Mouse (Mus musculus): ENCODE results near the gene Mipol1. TPM values are rescaled to one million over a fixed set of nuclear protein-coding genes. Genes with fewer than 3 reads are reported as not detected.
A peak's percentile ranks its signal among the peaks of the same experiment; 100 is the strongest.

Mipol1 gene
- polyA plus RNA-seq, 1 experiment from 2014 or later, result 13.0 TPM

- peak overlapping the region; percentile 7; the same call in 1 of the 2 replicates for H3K4me2 ChIP-seq (replicated peaks; ENCODE audit: low read depth, low read length)
- peak; percentile 52 for ATAC-seq (ENCODE audit: low FRiP score, low TSS enrichment)
- H3K4me1 ChIP-seq (ENCODE audit: insufficient read depth, low read length), result peaks cover 10% of the 10 kb centered on the region; the same call in 1 of the 2 replicates
- no peak overlapping the region for H3K27ac ChIP-seq (ENCODE audit: low read length)
- H3K9me3 ChIP-seq (ENCODE audit: low read length), result no peaks in the 10 kb centered on the region
- peaks cover 88% of the 10 kb centered on the region for H3K27me3 ChIP-seq (ENCODE audit: insufficient read depth, low read length)
- under 1% methylated on average over 36 of the region's 39 CpGs for WGBS
- no peak overlapping the region for H3K9ac ChIP-seq (replicated peaks; ENCODE audit: low read length)
- peak overlapping the region; percentile 11; the same call in 1 of the 2 replicates for H3K4me3 ChIP-seq (ENCODE audit: low read length)
- H3K36me3 ChIP-seq (ENCODE audit: insufficient read depth, low read length), result no peaks in the 10 kb centered on the region
Measured at GRCm38 (mm10) chr12:57534879-57535611, 304.8 kb downstream of the Mipol1 start.

DNA sequence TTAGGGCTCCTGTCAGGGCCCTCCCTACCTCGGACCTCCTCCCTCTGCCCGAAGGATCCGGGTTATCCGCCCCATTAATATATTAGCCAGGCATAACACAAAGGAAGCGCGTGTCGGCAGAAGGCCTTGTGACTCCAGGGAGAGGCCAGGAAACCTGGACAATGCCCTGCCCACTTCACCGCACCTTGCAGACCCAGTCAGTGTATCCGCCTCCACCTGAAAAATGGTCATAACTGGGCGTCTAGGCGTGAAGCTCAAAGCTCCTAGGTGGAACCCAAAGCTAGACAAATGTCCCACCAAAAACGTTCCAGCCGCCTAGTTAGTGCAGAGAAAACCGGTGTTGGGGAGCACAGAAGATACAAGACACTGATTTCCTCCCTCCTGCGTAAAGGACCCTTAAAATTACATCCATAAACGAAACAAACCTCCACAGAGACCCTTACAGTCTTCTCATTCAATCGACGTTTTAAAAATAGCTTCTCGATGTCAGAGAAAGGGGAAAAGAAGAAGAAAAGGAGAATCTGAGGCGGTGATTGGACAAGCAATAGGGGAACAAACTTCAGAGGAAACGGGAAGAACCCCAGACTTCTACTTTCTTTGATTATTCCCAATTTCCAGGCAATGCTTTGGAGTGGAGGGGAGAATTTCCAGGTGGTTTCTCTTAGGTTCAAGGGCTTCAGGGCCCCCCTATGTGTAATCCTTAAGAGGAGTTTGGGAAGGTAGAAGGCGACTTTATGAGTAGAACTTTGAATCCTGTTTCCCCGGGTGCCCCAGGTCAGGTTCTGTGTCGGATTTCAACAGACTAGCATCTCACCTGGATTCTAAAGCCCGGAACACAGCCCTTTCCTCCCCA is 306.1 kb downstream of the Mipol1 start:
- no peak overlapping the region for H3K4me2 ChIP-seq (replicated peaks; ENCODE audit: low read depth, low read length)
- WGBS, result 1% methylated on average over 25 of the region's 25 CpGs
- H3K9me3 ChIP-seq (ENCODE audit: low read length), result no peaks in the 10 kb centered on the region
- H3K36me3 ChIP-seq (ENCODE audit: insufficient read depth, low read length), result no peaks in the 10 kb centered on the region
- H3K9ac ChIP-seq (replicated peaks; ENCODE audit: low read length), result no peak overlapping the region
- no peak overlapping the region for H3K27ac ChIP-seq (ENCODE audit: low read length)
- ATAC-seq (ENCODE audit: low FRiP score, low TSS enrichment), result peak; percentile 47; the same call in 1 of the 2 replicates
- peaks cover 85% of the 10 kb centered on the region for H3K27me3 ChIP-seq (ENCODE audit: insufficient read depth, low read length)
- no peak overlapping the region for H3K4me3 ChIP-seq (ENCODE audit: low read length)
- peaks cover 10% of the 10 kb centered on the region; the same call in 1 of the 2 replicates for H3K4me1 ChIP-seq (ENCODE audit: insufficient read depth, low read length)

DNA sequence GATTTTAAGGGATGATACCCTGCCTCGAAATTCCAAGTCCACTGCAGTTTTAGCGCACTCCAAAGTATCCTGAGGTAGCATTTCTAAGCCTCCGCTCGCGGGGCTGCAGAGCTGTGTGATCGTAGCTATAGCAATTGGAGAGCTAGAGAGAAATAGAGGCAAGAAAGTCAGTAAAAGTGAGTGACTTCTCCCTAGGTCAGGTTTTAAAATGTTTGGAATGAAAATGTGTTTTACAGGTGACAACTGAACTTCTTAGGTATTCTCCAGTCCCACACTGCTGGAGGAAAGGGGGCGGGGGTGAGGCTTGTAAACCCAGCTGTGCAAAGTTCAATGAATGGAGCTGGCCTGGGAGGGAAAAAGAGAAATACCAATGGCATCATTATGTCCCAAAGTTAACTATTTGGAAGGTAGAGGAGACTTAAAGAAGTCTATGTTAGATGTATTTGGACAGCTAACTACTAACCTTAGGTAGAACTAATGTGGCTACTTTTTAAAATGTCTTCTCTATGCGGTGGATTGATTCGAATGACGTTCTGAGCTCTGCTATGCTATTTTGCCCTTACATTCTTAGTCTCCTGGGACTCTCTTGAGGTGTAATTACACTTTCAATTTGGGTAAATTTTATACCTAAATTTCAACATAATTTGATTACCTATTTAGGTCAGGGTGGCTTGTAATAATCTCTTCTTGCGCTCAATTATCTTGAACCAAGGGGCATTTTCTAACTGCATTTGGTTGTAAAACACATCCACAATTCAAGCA is 306.9 kb downstream of the Mipol1 start:
- 4% methylated on average over 11 of the region's 11 CpGs for WGBS
- no peak overlapping the region for H3K4me3 ChIP-seq (ENCODE audit: low read length)
- peaks cover 84% of the 10 kb centered on the region for H3K27me3 ChIP-seq (ENCODE audit: insufficient read depth, low read length)
- ATAC-seq (ENCODE audit: low FRiP score, low TSS enrichment), result no peak
- no peak overlapping the region for H3K4me2 ChIP-seq (replicated peaks; ENCODE audit: low read depth, low read length)
- peaks cover 10% of the 10 kb centered on the region for H3K4me1 ChIP-seq (ENCODE audit: insufficient read depth, low read length)
- no peak overlapping the region for H3K27ac ChIP-seq (ENCODE audit: low read length)
- no peaks in the 10 kb centered on the region for H3K9me3 ChIP-seq (ENCODE audit: low read length)
- no peaks in the 10 kb centered on the region for H3K36me3 ChIP-seq (ENCODE audit: insufficient read depth, low read length)
- H3K9ac ChIP-seq (replicated peaks; ENCODE audit: low read length), result no peak overlapping the region

DNA sequence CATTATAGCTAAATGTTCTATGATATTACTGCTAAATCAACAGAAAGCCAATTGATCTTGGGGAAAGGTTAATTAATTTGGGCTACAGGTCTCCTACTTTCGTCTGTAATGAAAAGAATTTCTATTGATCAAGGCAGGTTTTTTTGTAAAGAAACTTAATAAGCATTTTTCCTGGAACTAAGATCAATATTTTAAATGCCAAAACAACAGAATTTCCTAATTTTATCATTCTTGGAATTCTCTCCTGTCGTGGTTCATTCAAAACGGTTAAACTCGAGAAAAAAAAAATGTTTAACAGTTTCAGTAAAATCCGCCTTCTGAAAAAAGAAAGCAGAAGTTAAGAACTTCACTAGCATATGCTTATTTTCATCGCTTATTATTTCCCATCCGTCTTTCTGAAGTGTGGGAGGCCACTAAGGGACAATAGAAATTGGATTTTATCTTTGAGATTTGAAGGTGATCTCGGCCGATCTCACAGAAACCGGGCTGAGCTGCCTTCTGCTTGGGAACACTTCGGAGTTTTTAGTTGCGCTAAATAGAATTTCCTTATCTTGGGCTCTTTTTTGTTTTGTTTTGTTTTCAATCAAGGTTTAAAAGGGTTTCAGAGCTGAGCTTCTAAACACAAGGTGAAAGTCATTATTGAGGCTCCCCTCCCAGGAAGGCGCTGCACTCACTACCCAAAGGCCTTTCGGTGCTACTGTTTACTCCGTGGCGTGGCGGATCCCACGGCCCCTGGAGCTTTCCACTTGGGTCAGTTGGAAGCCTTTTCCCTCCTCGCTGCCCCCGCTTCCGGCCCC is 307.8 kb downstream of the Mipol1 start:
- H3K4me2 ChIP-seq (replicated peaks; ENCODE audit: low read depth, low read length), result peak overlapping the region; percentile 47
- no peak for ATAC-seq (ENCODE audit: low FRiP score, low TSS enrichment)
- H3K27me3 ChIP-seq (ENCODE audit: insufficient read depth, low read length), result peaks cover 84% of the 10 kb centered on the region
- H3K27ac ChIP-seq (ENCODE audit: low read length), result no peak overlapping the region
- no peaks in the 10 kb centered on the region for H3K36me3 ChIP-seq (ENCODE audit: insufficient read depth, low read length)
- peak overlapping the region; percentile 38 for H3K4me3 ChIP-seq (ENCODE audit: low read length)
- H3K4me1 ChIP-seq (ENCODE audit: insufficient read depth, low read length), result peaks cover 17% of the 10 kb centered on the region
- no peak overlapping the region for H3K9ac ChIP-seq (replicated peaks; ENCODE audit: low read length)
- 2% methylated on average over 21 of the region's 21 CpGs for WGBS
- H3K9me3 ChIP-seq (ENCODE audit: low read length), result no peaks in the 10 kb centered on the region

DNA sequence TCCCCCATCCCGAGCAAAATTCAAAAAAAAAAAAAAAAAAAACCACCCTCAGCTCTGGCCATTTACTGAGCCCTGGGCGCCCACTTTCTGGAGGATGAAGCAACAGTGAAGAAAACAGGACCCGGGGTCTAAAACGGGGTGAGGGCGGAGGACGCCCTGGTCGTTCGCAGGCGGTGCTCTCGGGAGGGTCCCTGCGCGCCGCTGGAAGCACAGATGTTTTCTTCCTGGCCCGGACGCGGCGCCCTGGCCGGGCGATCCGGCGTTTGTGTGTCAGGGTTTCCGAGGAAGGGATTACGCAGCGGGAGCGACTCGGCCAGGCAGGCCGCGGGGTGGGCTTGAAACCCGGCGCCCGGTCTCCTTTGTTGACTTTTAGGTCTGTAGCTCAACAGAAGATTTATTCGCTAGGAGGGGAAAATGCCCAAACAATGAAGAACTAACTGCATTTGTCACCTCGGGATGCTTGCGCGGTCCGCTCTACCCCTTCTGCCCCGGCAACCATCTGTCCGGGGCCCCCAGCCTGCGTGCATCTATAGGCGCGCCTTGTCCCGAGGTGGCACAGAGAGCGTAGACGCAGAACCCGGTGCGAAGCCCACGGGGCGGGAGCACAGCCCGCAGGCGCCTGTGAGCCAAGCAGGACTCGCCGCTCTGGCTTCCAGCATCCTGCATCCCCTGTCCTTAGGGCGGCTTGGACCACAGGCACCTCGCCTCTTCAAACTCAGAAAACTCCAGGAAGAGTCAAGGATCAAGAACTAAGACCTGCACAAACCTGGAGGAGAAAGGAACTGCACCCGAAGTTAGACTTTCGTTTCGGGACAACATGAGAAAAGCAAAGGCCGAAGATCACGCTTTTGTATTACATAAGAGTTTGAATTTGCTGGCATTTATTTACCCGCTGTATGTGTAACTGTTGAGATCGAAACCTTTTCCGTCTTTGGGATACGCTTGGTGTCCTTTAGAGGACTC is 308.6 kb downstream of the Mipol1 start:
- H3K27ac ChIP-seq (ENCODE audit: low read length), result no peak overlapping the region
- under 1% methylated on average over 63 of the region's 63 CpGs for WGBS
- H3K27me3 ChIP-seq (ENCODE audit: insufficient read depth, low read length), result peaks cover 84% of the 10 kb centered on the region
- H3K4me2 ChIP-seq (replicated peaks; ENCODE audit: low read depth, low read length), result peak overlapping the region; percentile 47
- H3K4me1 ChIP-seq (ENCODE audit: insufficient read depth, low read length), result peaks cover 21% of the 10 kb centered on the region
- ATAC-seq (ENCODE audit: low FRiP score, low TSS enrichment), result peak; percentile 24; the same call in 1 of the 2 replicates
- no peak overlapping the region for H3K9ac ChIP-seq (replicated peaks; ENCODE audit: low read length)
- no peaks in the 10 kb centered on the region for H3K9me3 ChIP-seq (ENCODE audit: low read length)
- no peaks in the 10 kb centered on the region for H3K36me3 ChIP-seq (ENCODE audit: insufficient read depth, low read length)
- peak overlapping the region; percentile 38 for H3K4me3 ChIP-seq (ENCODE audit: low read length)

- H3K4me3 ChIP-seq (ENCODE audit: low read length), result peak overlapping the region; percentile 38; the same call in 1 of the 2 replicates
- no peak overlapping the region for H3K27ac ChIP-seq (ENCODE audit: low read length)
- no peaks in the 10 kb centered on the region for H3K9me3 ChIP-seq (ENCODE audit: low read length)
- H3K4me2 ChIP-seq (replicated peaks; ENCODE audit: low read depth, low read length), result no peak overlapping the region
- H3K36me3 ChIP-seq (ENCODE audit: insufficient read depth, low read length), result no peaks in the 10 kb centered on the region
- ATAC-seq (ENCODE audit: low FRiP score, low TSS enrichment), result no peak
- H3K9ac ChIP-seq (replicated peaks; ENCODE audit: low read length), result no peak overlapping the region
- peaks cover 21% of the 10 kb centered on the region for H3K4me1 ChIP-seq (ENCODE audit: insufficient read depth, low read length)
- peaks cover 83% of the 10 kb centered on the region for H3K27me3 ChIP-seq (ENCODE audit: insufficient read depth, low read length)
- WGBS, result under 1% methylated on average over 10 of the region's 10 CpGs
Measured at GRCm38 (mm10) chr12:57539551-57539985, 309.3 kb downstream of the Mipol1 start.

DNA sequence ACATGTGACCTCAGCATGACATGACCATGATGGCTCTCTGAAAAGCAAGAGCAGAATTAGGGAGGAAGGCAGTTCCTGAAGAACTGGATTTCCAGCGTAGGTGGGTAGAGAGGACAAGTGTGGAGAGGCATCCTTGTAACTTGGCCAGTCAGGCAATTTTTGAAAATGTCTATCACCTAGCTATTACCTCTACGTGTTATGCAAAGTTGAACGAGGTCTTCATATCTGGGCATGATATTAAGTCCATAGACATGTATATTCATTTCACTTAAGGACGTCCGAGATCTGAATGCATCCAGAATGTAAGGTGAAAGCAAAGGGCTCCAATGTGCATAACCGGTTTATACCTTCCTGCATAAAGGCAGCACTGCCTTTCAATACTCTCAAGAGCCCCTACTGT is 310.9 kb downstream of the Mipol1 start:
- ATAC-seq (ENCODE audit: low FRiP score, low TSS enrichment), result no peak
- no peaks in the 10 kb centered on the region for H3K9me3 ChIP-seq (ENCODE audit: low read length)
- H3K9ac ChIP-seq (replicated peaks; ENCODE audit: low read length), result no peak overlapping the region
- H3K4me3 ChIP-seq (ENCODE audit: low read length), result no peak overlapping the region
- H3K4me1 ChIP-seq (ENCODE audit: insufficient read depth, low read length), result peaks cover 31% of the 10 kb centered on the region
- no peaks in the 10 kb centered on the region for H3K36me3 ChIP-seq (ENCODE audit: insufficient read depth, low read length)
- H3K27me3 ChIP-seq (ENCODE audit: insufficient read depth, low read length), result peaks cover 81% of the 10 kb centered on the region
- WGBS, result 10% methylated on average over 6 of the region's 6 CpGs
- H3K27ac ChIP-seq (ENCODE audit: low read length), result no peak overlapping the region
- no peak overlapping the region for H3K4me2 ChIP-seq (replicated peaks; ENCODE audit: low read depth, low read length)

- Histone ChIP-seq H3K36me3 (ENCODE audit: insufficient read depth, low read length) (no peaks in the 10 kb centered on the region), H3K27me3 (ENCODE audit: insufficient read depth, low read length) (peaks cover 81% of the 10 kb centered on the region), H3K4me1 (ENCODE audit: insufficient read depth, low read length) (peaks cover 38% of the 10 kb centered on the region), H3K9me3 (ENCODE audit: low read length) (no peaks in the 10 kb centered on the region), H3K4me3 (ENCODE audit: low read length) (peak overlapping the region; percentile 24), H3K4me2 (replicated peaks; ENCODE audit: low read depth, low read length) (peak overlapping the region; percentile 29; the same call in 1 of the 2 replicates), H3K27ac (ENCODE audit: low read length) (no peak overlapping the region), H3K9ac (replicated peaks; ENCODE audit: low read length) (no peak overlapping the region)
- no peak for ATAC-seq (ENCODE audit: low FRiP score, low TSS enrichment)
- 2% methylated on average over 43 of the region's 46 CpGs for WGBS
Measured at GRCm38 (mm10) chr12:57541931-57542745, 311.9 kb downstream of the Mipol1 start.

Data from kidney, embryonic 16.5 days (tissue).